Mouse (Mus musculus): Measurements from ENCODE around the gene Pdlim4. TPM values are rescaled to one million over a fixed set of nuclear protein-coding genes. Genes with fewer than 3 reads are reported as not detected.
A peak's percentile ranks its signal among the peaks of the same experiment; 100 is the strongest.
"Not testable (repeated sequence)": the region's sequence is repeated elsewhere in the genome, so short reads cannot be mapped to it uniquely, and the experiment has no call there.

The Pdlim4 gene
- polyA plus RNA-seq, 1 experiment from 2014 or later: 172 TPM

DNA sequence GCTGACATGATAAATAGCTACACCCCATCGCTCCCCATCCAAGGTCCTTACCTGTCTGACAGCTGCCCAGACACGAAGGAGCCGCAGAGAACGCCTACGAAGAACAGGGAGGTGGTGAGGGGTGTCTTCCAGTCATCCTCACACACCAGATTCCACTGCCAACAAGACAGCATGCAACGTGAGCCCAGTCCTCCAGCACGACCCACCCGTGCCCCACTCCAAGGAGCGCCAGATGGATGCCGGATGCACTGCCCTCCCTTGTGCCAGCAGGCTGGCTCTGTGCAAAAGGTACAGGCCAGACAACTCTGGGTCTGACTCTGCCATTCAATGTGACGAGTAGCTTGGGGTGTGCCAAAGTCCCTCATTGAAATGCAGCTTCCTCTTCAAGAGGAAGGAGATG is 61.1 kb downstream of the Pdlim4 start:
- no peak overlapping the region for H3K4me2 ChIP-seq
- H3K9me3 ChIP-seq: no peaks in the 10 kb centered on the region
- 0 out of 2 replicates have a peak, but pooled peaks have one; percentile 15 for ATAC-seq (ENCODE audit: insufficient number of reproducible peaks, insufficient read depth, low FRiP score, low TSS enrichment, low read depth)
- no peak overlapping the region for H3K4me3 ChIP-seq
- no peaks in the 10 kb centered on the region for H3K27me3 ChIP-seq
- peaks cover 20% of the 10 kb centered on the region for H3K4me1 ChIP-seq
- H3K9ac ChIP-seq: no peak overlapping the region
- 76% methylated on average over 11 of the region's 11 CpGs for WGBS
- 0 out of 2 replicates have a peak overlapping the region, but pooled peaks have one; percentile 45 for H3K27ac ChIP-seq
- no peaks in the 10 kb centered on the region for H3K36me3 ChIP-seq

DNA sequence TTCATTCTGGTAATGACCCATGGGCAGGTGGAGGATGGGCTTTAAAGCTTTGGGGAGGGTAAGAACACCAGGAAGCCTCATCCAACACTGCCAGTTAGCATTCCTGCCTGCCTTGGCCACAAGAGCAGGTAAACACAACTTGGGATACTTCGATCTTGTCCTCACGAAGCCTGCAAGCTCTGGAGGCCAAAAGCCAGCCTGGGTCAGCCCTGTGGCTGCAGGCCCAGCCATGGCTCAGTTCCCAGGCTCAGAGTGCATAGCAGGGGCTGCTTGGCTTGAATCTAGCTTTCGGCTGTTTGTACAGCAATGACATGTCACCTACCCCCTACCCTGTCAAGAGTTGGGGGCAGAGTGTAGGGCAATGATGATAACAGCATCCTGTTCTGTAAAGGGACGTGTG is 61.9 kb downstream of the Pdlim4 start:
- Histone ChIP-seq H3K4me2 (no peak overlapping the region), H3K27ac (no peak overlapping the region), H3K9me3 (no peaks in the 10 kb centered on the region), H3K36me3 (no peaks in the 10 kb centered on the region), H3K4me1 (peaks cover 27% of the 10 kb centered on the region), H3K4me3 (no peak overlapping the region), H3K27me3 (no peaks in the 10 kb centered on the region), H3K9ac (no peak overlapping the region)
- 93% methylated on average over 4 of the region's 4 CpGs for WGBS
- ATAC-seq (ENCODE audit: insufficient number of reproducible peaks, insufficient read depth, low FRiP score, low TSS enrichment, low read depth): no peak

DNA sequence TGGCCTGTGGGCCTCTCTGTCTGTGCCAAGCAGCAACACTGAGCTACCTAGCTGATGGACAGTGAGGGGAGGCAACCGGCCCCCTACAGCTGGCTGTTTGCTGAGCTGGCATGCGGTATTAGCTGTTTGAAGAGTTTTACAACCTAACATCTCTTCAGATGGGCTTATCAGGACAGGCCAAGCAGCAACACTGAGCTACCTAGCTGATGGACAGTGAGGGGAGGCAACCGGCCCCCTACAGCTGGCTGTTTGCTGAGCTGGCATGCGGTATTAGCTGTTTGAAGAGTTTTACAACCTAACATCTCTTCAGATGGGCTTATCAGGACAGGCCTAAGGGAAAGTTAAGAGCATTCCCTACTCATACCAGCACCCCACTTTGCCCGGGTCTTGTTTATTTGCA is 62.5 kb downstream of the Pdlim4 start:
- H3K9me3 ChIP-seq; H3K9ac ChIP-seq; H3K4me2 ChIP-seq; H3K36me3 ChIP-seq; ATAC-seq (ENCODE audit: insufficient number of reproducible peaks, insufficient read depth, low FRiP score, low TSS enrichment, low read depth); H3K4me3 ChIP-seq; H3K27ac ChIP-seq; H3K27me3 ChIP-seq: not testable (repeated sequence)
- 84% methylated on average over 5 of the region's 5 CpGs for WGBS
- peaks cover 27% of the 10 kb centered on the region for H3K4me1 ChIP-seq

Other genes with a start within 250 kb of the Pdlim4 start
- 0.40 TPM in 1 of 2 replicates, not detected in the other for gene Gm12216, start 209.8 kb downstream of the Pdlim4 start, polyA plus RNA-seq (2015; fragmentation: Nextera tagmentation; extraction: Ambion mirVana)
- gene Slc22a5, start 177.4 kb downstream of the Pdlim4 start, polyA plus RNA-seq (2015; fragmentation: Nextera tagmentation; extraction: Ambion mirVana): 8.8 and 8.9 TPM in 2 replicates
- gene Slc22a21, start 88.7 kb downstream of the Pdlim4 start, polyA plus RNA-seq (2015; fragmentation: Nextera tagmentation; extraction: Ambion mirVana): 4.4 and 5.3 TPM in 2 replicates
- gene Slc22a4, start 40.9 kb downstream of the Pdlim4 start, polyA plus RNA-seq (2015; fragmentation: Nextera tagmentation; extraction: Ambion mirVana): 2.9 and 3.9 TPM in 2 replicates
- gene P4ha2, start 31.1 kb upstream of the Pdlim4 start, polyA plus RNA-seq (2015; fragmentation: Nextera tagmentation; extraction: Ambion mirVana): 68.2 and 76.4 TPM in 2 replicates
- gene Csf2, start 180.7 kb upstream of the Pdlim4 start, polyA plus RNA-seq (2015; fragmentation: Nextera tagmentation; extraction: Ambion mirVana): not detected in 2 replicates
- not detected in 2 replicates for gene Il3, start 198.3 kb upstream of the Pdlim4 start, polyA plus RNA-seq (2015; fragmentation: Nextera tagmentation; extraction: Ambion mirVana)
- gene Acsl6, start 234.8 kb upstream of the Pdlim4 start, polyA plus RNA-seq (2015; fragmentation: Nextera tagmentation; extraction: Ambion mirVana): 1.8 and 2.4 TPM in 2 replicates